Mouse (Mus musculus) ES-Bruce4 (cell line): ENCODE measurements around the gene Atoh8. TPM values are rescaled to one million over a fixed set of nuclear protein-coding genes. Genes with fewer than 3 reads are reported as not detected.

ENCODE experiments used
- H3K27ac ChIP-seq: 2 replicates; pipeline ENCODE4 v1.5.1; 2012; ENCODE audit warnings: low read length, inconsistent platforms; ENCODE audit not compliant: insufficient read depth
- H3K27me3 ChIP-seq: 2 replicates; pipeline ENCODE4 v1.6.1; 2012; ENCODE audit warnings: mild to moderate bottlenecking, low read length, inconsistent platforms; ENCODE audit not compliant: control insufficient read depth, poor library complexity, insufficient read depth, severe bottlenecking
- H3K36me3 ChIP-seq: 2 replicates; pipeline ENCODE4 v1.6.1; 2012; ENCODE audit warnings: inconsistent platforms, mild to moderate bottlenecking, low read length, moderate library complexity; ENCODE audit not compliant: control insufficient read depth, poor library complexity, insufficient read depth, severe bottlenecking
- H3K4me1 ChIP-seq: one replicate; pipeline ENCODE4 v1.8.1; 2011; ENCODE audit warnings: low read length; ENCODE audit not compliant: control insufficient read depth, insufficient read depth
- H3K4me3 ChIP-seq: 2 replicates; pipeline ENCODE4 v1.5.1; 2011; ENCODE audit warnings: low read depth, mild to moderate bottlenecking, low read length
- H3K9ac ChIP-seq: 2 replicates; pipeline ENCODE4 v1.6.1; 2012; ENCODE audit warnings: low read depth, mild to moderate bottlenecking, inconsistent platforms; ENCODE audit not compliant: poor library complexity, severe bottlenecking
- H3K9me3 ChIP-seq: replicated peaks from 2 replicates; pipeline ENCODE4 v1.6.1; 2012; ENCODE audit warnings: mild to moderate bottlenecking, low read length, inconsistent platforms; ENCODE audit not compliant: control insufficient read depth, poor library complexity, insufficient read depth, severe bottlenecking
- CTCF ChIP-seq: IDR thresholded peaks from one replicate; pipeline ENCODE4 v1.8.1; 2011; ENCODE audit warnings: low read depth, low read length
- EP300 ChIP-seq: IDR thresholded peaks from 2 replicates; pipeline ENCODE4 v1.6.1; 2011; ENCODE audit warnings: low read depth, low read length; ENCODE audit not compliant: insufficient read depth
- POLR2A ChIP-seq: IDR thresholded peaks from one replicate; pipeline ENCODE4 v1.8.1; 2011; ENCODE audit warnings: low read length; ENCODE audit not compliant: insufficient read depth
- polyA plus RNA-seq: library from polyadenylated mRNA; stranded (reverse); fragments of >200 nt; gene quantifications from 2 replicates; pipeline ENCODE4 v1.2.4, GENCODE M21; 2011; ENCODE audit warnings: low read depth; ENCODE audit not compliant: missing spikeins, insufficient read depth, insufficient read length

Gene Atoh8
- polyA plus RNA-seq, 1 experiment = not detected

GRCm38 (mm10) chr6:72179006-72179405, 56.4 kb downstream of the Atoh8 start:
- Histone ChIP-seq H3K27ac (no peak overlapping the region), H3K4me3 (no peak overlapping the region), H3K9me3 (no peaks in the 10 kb centered on the region), H3K27me3 (no peaks in the 10 kb centered on the region), H3K4me1 (no peaks in the 10 kb centered on the region), H3K36me3 (no peaks in the 10 kb centered on the region), H3K9ac (no peak overlapping the region)
- TF ChIP-seq EP300 (no peak), POLR2A (no peak), CTCF (no peak)

DNA sequence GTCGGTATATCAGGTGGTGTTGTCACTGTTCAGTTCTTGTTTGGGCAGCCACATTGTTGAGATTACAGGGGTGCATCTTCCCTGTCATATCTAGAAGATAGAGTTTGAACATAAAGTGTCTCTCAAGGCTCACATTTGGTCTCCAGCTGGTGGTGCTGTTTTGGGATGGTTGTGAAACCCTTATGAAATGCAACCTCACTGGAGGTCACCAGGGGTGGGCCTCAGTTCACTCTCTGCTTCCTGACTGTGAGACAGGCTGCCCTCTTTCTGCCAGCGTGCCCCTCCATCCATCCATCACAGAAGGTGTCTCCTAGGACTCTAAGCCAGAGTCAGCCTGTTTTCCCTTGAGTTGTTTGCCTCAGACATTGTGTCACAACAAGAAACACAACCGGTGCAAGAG, 58.0 kb downstream of the Atoh8 start:
- no peak overlapping the region for H3K4me3 ChIP-seq
- TF ChIP-seq POLR2A = no peak
- no peak for TF ChIP-seq EP300
- no peak for TF ChIP-seq CTCF
- H3K27ac ChIP-seq = no peak overlapping the region
- H3K9ac ChIP-seq = no peak overlapping the region
- no peaks in the 10 kb centered on the region for H3K4me1 ChIP-seq
- H3K9me3 ChIP-seq = no peaks in the 10 kb centered on the region
- no peaks in the 10 kb centered on the region for H3K36me3 ChIP-seq
- no peaks in the 10 kb centered on the region for H3K27me3 ChIP-seq

GRCm38 (mm10) chr6:72176004-72176403, 59.4 kb downstream of the Atoh8 start:
- H3K36me3 ChIP-seq = no peaks in the 10 kb centered on the region
- H3K9me3 ChIP-seq = no peaks in the 10 kb centered on the region
- no peak overlapping the region for H3K4me3 ChIP-seq
- H3K9ac ChIP-seq = no peak overlapping the region
- H3K27me3 ChIP-seq = no peaks in the 10 kb centered on the region
- no peaks in the 10 kb centered on the region for H3K4me1 ChIP-seq
- TF ChIP-seq CTCF = no peak
- no peak for TF ChIP-seq EP300
- TF ChIP-seq POLR2A = no peak
- H3K27ac ChIP-seq = no peak overlapping the region

- no peak for TF ChIP-seq EP300
- TF ChIP-seq CTCF = no peak
- TF ChIP-seq POLR2A = no peak
- H3K36me3 ChIP-seq = no peaks in the 10 kb centered on the region
- no peaks in the 10 kb centered on the region for H3K9me3 ChIP-seq
- no peaks in the 10 kb centered on the region for H3K27me3 ChIP-seq
- H3K4me3 ChIP-seq = no peak overlapping the region
- H3K27ac ChIP-seq = no peak overlapping the region
- H3K4me1 ChIP-seq = no peaks in the 10 kb centered on the region
- no peak overlapping the region for H3K9ac ChIP-seq
Observed at GRCm38 (mm10) chr6:72175419-72175818, 60.0 kb downstream of the Atoh8 start.

DNA sequence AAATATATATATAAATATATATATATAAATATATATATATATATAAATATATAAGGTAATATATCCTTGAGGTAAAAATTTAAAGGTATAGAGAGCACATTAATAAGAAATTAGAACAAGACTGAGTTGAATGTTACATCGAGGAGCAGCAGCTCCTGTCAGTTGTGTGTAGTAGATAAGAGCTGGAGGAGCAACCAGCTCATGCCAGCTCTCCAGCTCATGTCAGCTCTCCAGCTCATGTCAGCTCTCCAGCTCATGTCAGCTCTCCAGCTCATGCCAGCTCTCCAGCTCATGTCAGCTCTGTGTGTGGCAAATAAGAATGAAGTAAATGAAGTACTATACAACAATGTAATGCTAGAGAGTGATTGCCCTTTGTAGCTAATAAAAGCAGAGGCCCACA, 62.0 kb downstream of the Atoh8 start:
- Histone ChIP-seq H3K27me3 (no peaks in the 10 kb centered on the region), H3K4me1 (no peaks in the 10 kb centered on the region), H3K27ac (no peak overlapping the region), H3K9ac (no peak overlapping the region), H3K36me3 (no peaks in the 10 kb centered on the region), H3K9me3 (no peaks in the 10 kb centered on the region), H3K4me3 (no peak overlapping the region)
- TF ChIP-seq EP300 (no peak), POLR2A (no peak), CTCF (no peak)

DNA sequence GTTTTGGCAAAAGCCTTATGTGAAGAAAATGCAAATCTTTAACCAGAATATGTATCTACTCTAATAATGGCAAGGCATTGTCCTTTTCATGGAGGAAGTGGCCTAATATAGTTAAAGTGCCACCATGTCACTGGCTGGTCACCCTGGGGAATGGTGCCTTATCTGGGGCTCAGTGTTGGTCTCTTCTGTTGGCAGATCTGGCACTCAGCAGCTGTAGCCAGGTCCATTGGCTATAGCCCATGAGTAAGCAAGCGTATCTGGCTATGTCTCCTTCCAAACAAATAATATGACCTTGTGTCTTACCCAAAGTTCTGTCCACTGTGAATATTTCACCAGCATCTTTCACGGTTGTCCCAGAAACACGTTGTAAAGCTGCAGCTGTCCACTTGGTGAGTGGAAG, 64.0 kb downstream of the Atoh8 start:
- Histone ChIP-seq H3K4me1 (no peaks in the 10 kb centered on the region), H3K36me3 (no peaks in the 10 kb centered on the region), H3K27me3 (no peaks in the 10 kb centered on the region), H3K27ac (no peak overlapping the region), H3K9ac (no peak overlapping the region), H3K9me3 (no peaks in the 10 kb centered on the region), H3K4me3 (no peak overlapping the region)
- TF ChIP-seq POLR2A (no peak), EP300 (no peak), CTCF (no peak)
